Mouse (Mus musculus) lung, embryonic 16.5 days (tissue): Measurements from ENCODE around the gene Lrrc7. TPM values are rescaled to one million over a fixed set of nuclear protein-coding genes. Genes with fewer than 3 reads are reported as not detected.

Experiments used
- ATAC-seq: fragments of 200-750 bp; cut with Nextera tagmentation; 2 replicates; pipeline ENCODE4 v1.8.0; 2017; ENCODE audit warnings: low read depth, mild to moderate bottlenecking, moderate library complexity
- H3K27ac ChIP-seq: fragments of 300-500 bp; sonication (generic); 2 replicates; pipeline ENCODE4 v1.5.1; 2014; ENCODE audit warnings: mild to moderate bottlenecking, control low read depth, low read length
- H3K27me3 ChIP-seq: fragments of 300-500 bp; sonication (generic); 2 replicates; pipeline ENCODE4 v1.6.1; 2014; ENCODE audit warnings: low read depth, low read length, mixed read lengths; ENCODE audit not compliant: control insufficient read depth, insufficient read depth
- H3K36me3 ChIP-seq: fragments of 300-500 bp; sonication (generic); 2 replicates; pipeline ENCODE4 v1.6.1; 2014; ENCODE audit warnings: low read length; ENCODE audit not compliant: control insufficient read depth, insufficient read depth
- H3K4me1 ChIP-seq: fragments of 300-500 bp; sonication (generic); replicated peaks from 2 replicates; pipeline ENCODE4 v1.6.1; 2014; ENCODE audit warnings: low read length, mixed read lengths; ENCODE audit not compliant: control insufficient read depth, insufficient read depth
- H3K4me2 ChIP-seq: fragments of 300-500 bp; sonication (generic); 2 replicates; pipeline ENCODE4 v1.6.1; 2014; ENCODE audit warnings: low read depth, low read length, control low read depth
- H3K4me3 ChIP-seq: fragments of 300-500 bp; sonication (generic); 2 replicates; pipeline ENCODE4 v1.5.1; 2014; ENCODE audit warnings: mild to moderate bottlenecking, low read length, control low read depth
- H3K9ac ChIP-seq: fragments of 300-500 bp; sonication (generic); 2 replicates; pipeline ENCODE4 v1.6.1; 2014; ENCODE audit warnings: low read length, control low read depth
- H3K9me3 ChIP-seq: fragments of 300-500 bp; sonication (generic); 2 replicates; pipeline ENCODE4 v1.6.1; 2016; ENCODE audit warnings: low read length; ENCODE audit not compliant: control insufficient read depth
- WGBS: fragments of 180-500 bp; shearing (Covaris S2); extraction: QIAGEN DNeasy Blood & Tissue Kit; methylation state at CpG from one replicate; pipeline ENCODE4 v1.1.7; 2014; 5-methylcytosine and 5-hydroxymethylcytosine counted together
- polyA plus RNA-seq: library from polyadenylated mRNA; unstranded; fragments of >200 nt; fragmentation: Nextera tagmentation; extraction: Ambion mirVana; gene quantifications from 2 replicates; pipeline ENCODE4 v1.2.1, GENCODE M21; 2015

The Lrrc7 gene
- polyA plus RNA-seq, 1 experiment from 2014 or later: 0.09 TPM

- H3K9ac ChIP-seq: no peak overlapping the region
- no peak overlapping the region for H3K27ac ChIP-seq
- no peak overlapping the region for H3K4me3 ChIP-seq
- H3K4me1 ChIP-seq: no peaks in the 10 kb centered on the region
- H3K36me3 ChIP-seq: no peaks in the 10 kb centered on the region
- no peak overlapping the region for H3K4me2 ChIP-seq
- no peak for ATAC-seq
- H3K27me3 ChIP-seq: no peaks in the 10 kb centered on the region
- H3K9me3 ChIP-seq: no peaks in the 10 kb centered on the region
Observed at GRCm38 (mm10) chr3:158307415-158307814, 254.6 kb downstream of the Lrrc7 start.

- Histone ChIP-seq H3K27me3 (no peaks in the 10 kb centered on the region), H3K27ac (no peak overlapping the region), H3K4me1 (no peaks in the 10 kb centered on the region), H3K36me3 (no peaks in the 10 kb centered on the region), H3K4me3 (no peak overlapping the region), H3K9me3 (no peaks in the 10 kb centered on the region), H3K4me2 (no peak overlapping the region), H3K9ac (no peak overlapping the region)
- ATAC-seq: no peak
- 78% methylated on average over 3 of the region's 3 CpGs for WGBS
Observed at GRCm38 (mm10) chr3:158298732-158299131, 263.3 kb downstream of the Lrrc7 start.

GRCm38 (mm10) chr3:158295041-158295440 is 267.0 kb downstream of the Lrrc7 start:
- no peak for ATAC-seq

GRCm38 (mm10) chr3:158284431-158284830 is 277.6 kb downstream of the Lrrc7 start:
- H3K4me1 ChIP-seq: no peaks in the 10 kb centered on the region
- H3K27me3 ChIP-seq: no peaks in the 10 kb centered on the region
- 43% methylated on average over 1 of the region's 1 CpGs for WGBS
- no peak overlapping the region for H3K4me2 ChIP-seq
- no peak overlapping the region for H3K27ac ChIP-seq
- H3K36me3 ChIP-seq: no peaks in the 10 kb centered on the region
- no peak overlapping the region for H3K4me3 ChIP-seq
- H3K9ac ChIP-seq: no peak overlapping the region
- no peak for ATAC-seq
- H3K9me3 ChIP-seq: no peaks in the 10 kb centered on the region

More at GRCm38 (mm10) chr3:158295041-158295440, 267.0 kb downstream of the Lrrc7 start:
- Histone ChIP-seq H3K4me2 (no peak overlapping the region), H3K4me1 (no peaks in the 10 kb centered on the region), H3K36me3 (no peaks in the 10 kb centered on the region), H3K9me3 (no peaks in the 10 kb centered on the region), H3K9ac (no peak overlapping the region), H3K27ac (no peak overlapping the region), H3K4me3 (no peak overlapping the region), H3K27me3 (no peaks in the 10 kb centered on the region)
- 47% methylated on average over 5 of the region's 5 CpGs for WGBS

GRCm38 (mm10) chr3:158278631-158279030 is 283.4 kb downstream of the Lrrc7 start:
- H3K9ac ChIP-seq: no peak overlapping the region
- no peak overlapping the region for H3K27ac ChIP-seq
- ATAC-seq: no peak
- H3K4me1 ChIP-seq: no peaks in the 10 kb centered on the region
- H3K27me3 ChIP-seq: no peaks in the 10 kb centered on the region
- H3K4me2 ChIP-seq: no peak overlapping the region
- H3K36me3 ChIP-seq: no peaks in the 10 kb centered on the region
- H3K4me3 ChIP-seq: no peak overlapping the region
- 71% methylated on average over 2 of the region's 2 CpGs for WGBS
- no peaks in the 10 kb centered on the region for H3K9me3 ChIP-seq

GRCm38 (mm10) chr3:158272700-158273099 is 289.3 kb downstream of the Lrrc7 start:
- WGBS: 88% methylated on average over 1 of the region's 1 CpGs
- no peaks in the 10 kb centered on the region for H3K9me3 ChIP-seq
- H3K4me2 ChIP-seq: no peak overlapping the region
- ATAC-seq: no peak
- H3K4me3 ChIP-seq: no peak overlapping the region
- no peak overlapping the region for H3K9ac ChIP-seq
- no peaks in the 10 kb centered on the region for H3K4me1 ChIP-seq
- no peaks in the 10 kb centered on the region for H3K36me3 ChIP-seq
- no peaks in the 10 kb centered on the region for H3K27me3 ChIP-seq
- no peak overlapping the region for H3K27ac ChIP-seq

- Histone ChIP-seq H3K4me3 (no peak overlapping the region), H3K36me3 (no peaks in the 10 kb centered on the region), H3K27me3 (no peaks in the 10 kb centered on the region), H3K9ac (no peak overlapping the region), H3K9me3 (no peaks in the 10 kb centered on the region), H3K4me2 (no peak overlapping the region), H3K27ac (no peak overlapping the region), H3K4me1 (no peaks in the 10 kb centered on the region)
- ATAC-seq: no peak
- WGBS: 36% methylated on average over 1 of the region's 1 CpGs
Observed at GRCm38 (mm10) chr3:158270887-158271286, 291.1 kb downstream of the Lrrc7 start.

GRCm38 (mm10) chr3:158252576-158252975 is 309.4 kb downstream of the Lrrc7 start:
- H3K4me1 ChIP-seq: no peaks in the 10 kb centered on the region
- no peaks in the 10 kb centered on the region for H3K36me3 ChIP-seq
- H3K9ac ChIP-seq: no peak overlapping the region
- no peak overlapping the region for H3K4me3 ChIP-seq
- no peaks in the 10 kb centered on the region for H3K9me3 ChIP-seq
- H3K4me2 ChIP-seq: no peak overlapping the region
- H3K27ac ChIP-seq: no peak overlapping the region
- no peaks in the 10 kb centered on the region for H3K27me3 ChIP-seq
- ATAC-seq: no peak

- H3K36me3 ChIP-seq: no peaks in the 10 kb centered on the region
- no peaks in the 10 kb centered on the region for H3K27me3 ChIP-seq
- H3K27ac ChIP-seq: no peak overlapping the region
- no peak overlapping the region for H3K4me2 ChIP-seq
- no peak for ATAC-seq
- H3K9ac ChIP-seq: no peak overlapping the region
- no peaks in the 10 kb centered on the region for H3K4me1 ChIP-seq
- H3K4me3 ChIP-seq: no peak overlapping the region
- no peaks in the 10 kb centered on the region for H3K9me3 ChIP-seq
- WGBS: 83% methylated on average over 1 of the region's 1 CpGs
Observed at GRCm38 (mm10) chr3:158247672-158248071, 314.3 kb downstream of the Lrrc7 start.

GRCm38 (mm10) chr3:158210657-158211056 is 351.4 kb downstream of the Lrrc7 start:
- Histone ChIP-seq H3K27me3 (no peaks in the 10 kb centered on the region), H3K4me1 (no peaks in the 10 kb centered on the region), H3K27ac (no peak overlapping the region), H3K4me2 (no peak overlapping the region), H3K36me3 (no peaks in the 10 kb centered on the region), H3K9me3 (no peaks in the 10 kb centered on the region), H3K4me3 (no peak overlapping the region), H3K9ac (no peak overlapping the region)
- no peak for ATAC-seq
- 74% methylated on average over 2 of the region's 2 CpGs for WGBS
